Mouse (Mus musculus) layer of hippocampus, adult 2 months (tissue): Measurements from ENCODE around the gene Top3a. TPM values are rescaled to one million over a fixed set of nuclear protein-coding genes. Genes with fewer than 3 reads are reported as not detected.

Experiments
- DNase-seq, 2 experiments: peaks; one replicate each; pipeline ENCODE4 v3.0.0; 2022; ENCODE audit warnings: low spot score in 2 of 2
- H3K27ac ChIP-seq: fragments of 200-600 bp; 2 replicates; pipeline ENCODE4 v1.8.1; 2022
- H3K4me3 ChIP-seq: fragments of 200-600 bp; 2 replicates; pipeline ENCODE4 v1.8.1; 2022; ENCODE audit warnings: mild to moderate bottlenecking
- CTCF ChIP-seq: fragments of 200-600 bp; conservative IDR thresholded peaks from 2 replicates; pipeline ENCODE4 v1.8.1; 2022; ENCODE audit warnings: antibody characterized with exemption, mild to moderate bottlenecking, moderate library complexity
- total RNA-seq, 2 experiments: library from RNA; stranded (reverse); gene quantifications; 2 replicates each; pipeline ENCODE4 v1.2.3; 2021

Gene Top3a
- total RNA-seq, 2 experiments from 2014 or later, result 6.6 to 8.5 TPM

- TF ChIP-seq CTCF, result no peak
- Histone ChIP-seq H3K4me3 (no peak overlapping the region), H3K27ac (no peak overlapping the region)
- no peak for DNase-seq
Measured at GRCm38 (mm10) chr11:60796342-60796741, 19.2 kb upstream of the Top3a start.

GRCm38 (mm10) chr11:60790472-60790871 is 13.3 kb upstream of the Top3a start:
- no peak for DNase-seq
- TF ChIP-seq CTCF, result no peak
- Histone ChIP-seq H3K4me3 (no peak overlapping the region), H3K27ac (no peak overlapping the region)

- no peak for DNase-seq
- TF ChIP-seq CTCF, result no peak
Measured at GRCm38 (mm10) chr11:60787595-60787994, 10.4 kb upstream of the Top3a start.

GRCm38 (mm10) chr11:60784179-60784922 is 7.2 kb upstream of the Top3a start:
- DNase-seq, result no peak
- no peak overlapping the region for H3K4me3 ChIP-seq
- TF ChIP-seq CTCF, result no peak
- no peak overlapping the region for H3K27ac ChIP-seq

More at GRCm38 (mm10) chr11:60787595-60787994, 10.4 kb upstream of the Top3a start:
- Histone ChIP-seq H3K4me3 (no peak overlapping the region), H3K27ac (peak overlapping the region; percentile 37)

- H3K4me3 ChIP-seq, result peak overlapping the region; percentile 37; the same call in 1 of the 2 replicates
Measured at GRCm38 (mm10) chr11:60779673-60780189, 2.6 kb upstream of the Top3a start.

GRCm38 (mm10) chr11:60777801-60778370 is 721 bp upstream of the Top3a start:
- TF ChIP-seq CTCF, result no peak
- H3K27ac ChIP-seq, result peak overlapping the region; percentile 96
- DNase-seq, result no peak
- H3K4me3 ChIP-seq, result peak overlapping the region; percentile 93

More at GRCm38 (mm10) chr11:60779673-60780189, 2.6 kb upstream of the Top3a start:
- H3K27ac ChIP-seq, result no peak overlapping the region
- TF ChIP-seq CTCF, result no peak
- DNase-seq, result no peak

- H3K4me3 ChIP-seq, result peak overlapping the region; percentile 93
- peak overlapping the region; percentile 96 for H3K27ac ChIP-seq
- DNase-seq, result no peak
- no peak for TF ChIP-seq CTCF
Measured at GRCm38 (mm10) chr11:60776107-60776828, 897 bp downstream of the Top3a start.

GRCm38 (mm10) chr11:60775578-60775977 is 1.6 kb downstream of the Top3a start:
- TF ChIP-seq CTCF, result no peak
- H3K27ac ChIP-seq, result no peak overlapping the region
- H3K4me3 ChIP-seq, result no peak overlapping the region
- no peak for DNase-seq

GRCm38 (mm10) chr11:60774841-60775240 is 2.3 kb downstream of the Top3a start:
- Histone ChIP-seq H3K4me3 (no peak overlapping the region), H3K27ac (no peak overlapping the region)
- DNase-seq, result no peak
- no peak for TF ChIP-seq CTCF

- H3K27ac ChIP-seq, result no peak overlapping the region
- no peak for TF ChIP-seq CTCF
- H3K4me3 ChIP-seq, result no peak overlapping the region
Measured at GRCm38 (mm10) chr11:60774158-60774689, 2.9 kb downstream of the Top3a start.

GRCm38 (mm10) chr11:60772161-60772560 is 5.0 kb downstream of the Top3a start:
- no peak overlapping the region for H3K27ac ChIP-seq
- H3K4me3 ChIP-seq, result no peak overlapping the region
- DNase-seq, result no peak
- TF ChIP-seq CTCF, result peak; percentile 24

More at GRCm38 (mm10) chr11:60774158-60774689, 2.9 kb downstream of the Top3a start:
- DNase-seq, result no peak

GRCm38 (mm10) chr11:60770776-60771175 is 6.4 kb downstream of the Top3a start:
- DNase-seq, result no peak
- no peak overlapping the region for H3K4me3 ChIP-seq
- TF ChIP-seq CTCF, result no peak
- H3K27ac ChIP-seq, result no peak overlapping the region

- DNase-seq, result no peak
- Histone ChIP-seq H3K27ac (no peak overlapping the region), H3K4me3 (no peak overlapping the region)
- TF ChIP-seq CTCF, result no peak
Measured at GRCm38 (mm10) chr11:60769322-60769721, 7.8 kb downstream of the Top3a start.
